Mouse (Mus musculus) embryo, embryonic 11 days (tissue): ENCODE data around the gene Lipa.

Source experiments
- DNase-seq: peaks from one replicate; pipeline ENCODE4 v3.0.0-alpha.2; 2015

Gene Lipa

GRCm38 (mm10) chr19:34461451-34462019, 65.7 kb downstream of the Lipa start:
- DNase-seq, result no peak

- no peak for DNase-seq
Observed at GRCm38 (mm10) chr19:34450784-34451370, 76.4 kb downstream of the Lipa start.

DNA sequence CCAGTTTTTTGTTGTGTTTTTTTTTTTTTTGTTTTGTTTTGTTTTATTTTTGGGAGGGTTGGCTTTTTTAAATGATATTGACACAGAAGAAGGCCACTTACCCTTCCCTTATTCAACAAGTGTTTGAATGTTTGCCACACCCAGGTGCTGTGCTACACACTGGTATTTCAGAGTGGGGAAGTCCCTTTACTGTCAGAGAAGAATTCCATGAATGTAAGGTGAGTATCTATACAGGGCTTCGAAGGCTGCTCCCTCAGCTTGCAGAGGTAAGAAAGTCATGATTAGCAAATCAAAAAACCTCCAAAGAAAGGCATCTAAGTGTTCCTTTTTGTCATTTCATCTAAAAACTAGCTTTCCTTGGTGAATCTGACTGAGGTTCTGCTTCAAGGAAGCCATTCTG, 78.4 kb downstream of the Lipa start:
- DNase-seq, result no peak

DNA sequence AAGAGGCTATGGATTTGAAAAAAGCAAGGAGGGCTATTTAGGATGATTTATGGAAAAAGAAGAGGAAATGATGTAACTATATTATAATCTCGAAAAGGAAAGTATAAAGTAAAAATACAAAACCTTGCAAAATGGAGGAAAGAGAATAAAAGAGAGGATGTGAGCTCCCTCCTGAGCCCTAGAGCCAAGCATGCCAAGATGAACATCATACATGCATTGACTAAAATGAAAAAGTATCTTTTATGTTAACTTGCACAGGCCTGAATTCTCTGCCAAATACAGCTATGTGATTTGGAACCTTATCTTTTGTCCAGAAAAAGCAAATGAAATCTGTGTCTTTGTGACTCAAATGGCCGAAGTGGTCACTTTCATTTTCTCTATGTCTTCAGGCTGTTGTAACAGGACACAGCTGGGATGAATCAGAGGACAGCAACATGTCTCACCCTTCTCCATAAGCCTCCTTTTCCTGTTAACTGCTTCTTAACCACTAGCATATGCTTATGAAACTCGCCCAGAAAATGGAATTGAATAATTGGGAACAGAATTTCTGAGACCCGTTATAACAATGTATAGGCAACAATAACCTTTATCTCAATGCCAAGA, 81.8 kb downstream of the Lipa start:
- peak; percentile 42 for DNase-seq

DNA sequence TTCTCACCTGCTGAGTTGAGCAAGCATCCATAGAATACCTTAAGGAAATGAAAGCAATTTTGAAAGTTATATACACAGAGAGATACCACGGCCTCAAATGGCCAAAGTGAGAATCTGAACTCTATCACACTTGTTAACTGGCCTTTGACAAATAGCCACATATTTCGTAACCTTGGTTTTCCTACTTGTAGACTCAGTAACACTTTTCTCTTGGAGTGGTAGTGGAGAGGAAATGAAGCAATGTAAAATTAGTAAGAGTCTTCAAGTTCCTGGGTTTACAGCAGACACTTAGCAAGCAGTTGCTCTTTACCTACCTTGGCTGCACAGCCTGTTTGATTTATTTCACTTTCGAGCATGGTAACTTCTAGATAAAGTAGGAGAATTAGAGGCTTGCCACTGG, 82.5 kb downstream of the Lipa start:
- no peak for DNase-seq
